Mouse (Mus musculus) lung, embryonic 15.5 days (tissue): ENCODE measurements around the gene Efcab2. TPM values are rescaled to one million over a fixed set of nuclear protein-coding genes. Genes with fewer than 3 reads are reported as not detected.

Experiments
- ATAC-seq: fragments of 200-750 bp; cut with Nextera tagmentation; 2 replicates; pipeline ENCODE4 v1.8.0; 2017; ENCODE audit warnings: moderate number of reproducible peaks, borderline replicate concordance; ENCODE audit not compliant: low FRiP score, low TSS enrichment; ENCODE audit errors: extremely low read depth
- H3K27ac ChIP-seq: fragments of 300-500 bp; sonication (generic); 2 replicates; pipeline ENCODE4 v1.5.1; 2015; ENCODE audit warnings: moderate library complexity, mild to moderate bottlenecking, inconsistent platforms
- H3K27me3 ChIP-seq: fragments of 300-500 bp; sonication (generic); 2 replicates; pipeline ENCODE4 v1.6.1; 2015; ENCODE audit warnings: inconsistent platforms
- H3K36me3 ChIP-seq: fragments of 300-500 bp; sonication (generic); 2 replicates; pipeline ENCODE4 v1.6.1; 2015; ENCODE audit warnings: inconsistent platforms
- H3K4me1 ChIP-seq: fragments of 300-500 bp; sonication (generic); 2 replicates; pipeline ENCODE4 v1.6.1; 2015; ENCODE audit warnings: inconsistent platforms
- H3K4me2 ChIP-seq: fragments of 300-500 bp; sonication (generic); 2 replicates; pipeline ENCODE4 v1.6.1; 2015; ENCODE audit warnings: inconsistent platforms, mild to moderate bottlenecking, moderate library complexity
- H3K4me3 ChIP-seq: fragments of 300-500 bp; sonication (generic); 2 replicates; pipeline ENCODE4 v1.5.1; 2015; ENCODE audit warnings: mild to moderate bottlenecking, inconsistent platforms
- H3K9ac ChIP-seq: fragments of 300-500 bp; sonication (generic); 2 replicates; pipeline ENCODE4 v1.6.1; 2015; ENCODE audit warnings: inconsistent platforms
- H3K9me3 ChIP-seq: fragments of 300-500 bp; sonication (generic); 2 replicates; pipeline ENCODE4 v1.6.1; 2016; ENCODE audit warnings: inconsistent platforms
- WGBS: fragments of 180-500 bp; shearing (Covaris S2); methylation state at CpG from one replicate; pipeline ENCODE4 v1.1.7; 2015; 5-methylcytosine and 5-hydroxymethylcytosine counted together
- polyA plus RNA-seq: library from polyadenylated mRNA; unstranded; fragments of >200 nt; fragmentation: Nextera tagmentation; extraction: Ambion mirVana; gene quantifications from 2 replicates; pipeline ENCODE4 v1.2.1, GENCODE M21; 2015

Efcab2 gene
- polyA plus RNA-seq, 1 experiment from 2014 or later = 6.1 TPM

DNA sequence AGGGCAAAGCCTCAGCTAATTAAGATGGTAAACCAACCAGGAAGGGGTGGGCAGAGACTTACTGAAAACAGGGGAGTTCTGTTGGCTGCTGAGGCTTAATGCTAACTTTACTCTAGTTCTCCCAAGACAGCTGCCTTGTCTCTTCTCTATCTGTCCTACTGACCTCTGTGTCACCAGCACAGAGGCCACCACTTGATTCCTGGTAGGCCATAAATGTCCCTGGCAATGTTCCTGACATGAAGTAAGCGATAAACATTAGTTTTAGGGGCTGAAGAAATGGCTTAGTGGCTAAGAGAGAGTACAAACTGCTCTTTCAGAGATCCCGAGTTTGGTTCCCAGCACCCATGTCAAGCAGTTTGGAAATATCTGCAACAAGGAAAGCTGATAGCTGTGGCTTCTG lies 29.0 kb upstream of the Efcab2 start:
- H3K9me3 ChIP-seq = no peaks in the 10 kb centered on the region
- no peak overlapping the region for H3K27ac ChIP-seq
- 56% methylated on average over 2 of the region's 2 CpGs for WGBS
- H3K4me2 ChIP-seq = no peak overlapping the region
- H3K4me3 ChIP-seq = no peak overlapping the region
- H3K36me3 ChIP-seq = no peaks in the 10 kb centered on the region
- no peak overlapping the region for H3K9ac ChIP-seq
- H3K27me3 ChIP-seq = no peaks in the 10 kb centered on the region
- no peak for ATAC-seq
- no peaks in the 10 kb centered on the region for H3K4me1 ChIP-seq

DNA sequence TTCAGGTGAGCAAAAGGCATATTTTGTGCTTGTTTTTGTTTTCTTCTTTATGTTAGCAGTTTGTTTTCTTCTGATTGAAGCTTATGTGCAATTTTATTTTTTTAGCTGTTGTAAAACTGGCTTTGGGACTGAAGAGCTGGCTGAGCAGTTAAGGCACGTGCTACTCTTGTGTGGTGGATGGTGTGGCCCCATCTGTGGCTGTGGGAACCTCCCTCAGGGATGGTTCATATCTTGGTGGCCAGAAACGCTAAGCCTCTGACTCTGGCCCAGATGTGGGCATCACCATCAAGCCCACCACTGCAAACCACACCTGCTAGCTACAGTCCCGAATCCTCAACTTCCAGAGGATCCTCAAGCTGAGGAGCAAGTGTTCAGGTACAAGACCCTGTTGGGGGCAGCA lies 27.8 kb upstream of the Efcab2 start:
- Histone ChIP-seq H3K9ac (no peak overlapping the region), H3K36me3 (no peaks in the 10 kb centered on the region), H3K4me3 (no peak overlapping the region), H3K4me1 (no peaks in the 10 kb centered on the region), H3K27me3 (no peaks in the 10 kb centered on the region), H3K27ac (no peak overlapping the region), H3K4me2 (no peak overlapping the region), H3K9me3 (no peaks in the 10 kb centered on the region)
- WGBS = 71% methylated on average over 3 of the region's 3 CpGs
- ATAC-seq = no peak

- H3K36me3 ChIP-seq = no peaks in the 10 kb centered on the region
- no peaks in the 10 kb centered on the region for H3K27me3 ChIP-seq
- H3K4me2 ChIP-seq = no peak overlapping the region
- no peak overlapping the region for H3K27ac ChIP-seq
- H3K9me3 ChIP-seq = no peaks in the 10 kb centered on the region
- no peaks in the 10 kb centered on the region for H3K4me1 ChIP-seq
- H3K4me3 ChIP-seq = no peak overlapping the region
- ATAC-seq = no peak
- no peak overlapping the region for H3K9ac ChIP-seq
- WGBS = 88% methylated on average over 1 of the region's 1 CpGs
These were observed 26.7 kb upstream of the Efcab2 start for GRCm38 (mm10) chr1:178379224-178379623.

DNA sequence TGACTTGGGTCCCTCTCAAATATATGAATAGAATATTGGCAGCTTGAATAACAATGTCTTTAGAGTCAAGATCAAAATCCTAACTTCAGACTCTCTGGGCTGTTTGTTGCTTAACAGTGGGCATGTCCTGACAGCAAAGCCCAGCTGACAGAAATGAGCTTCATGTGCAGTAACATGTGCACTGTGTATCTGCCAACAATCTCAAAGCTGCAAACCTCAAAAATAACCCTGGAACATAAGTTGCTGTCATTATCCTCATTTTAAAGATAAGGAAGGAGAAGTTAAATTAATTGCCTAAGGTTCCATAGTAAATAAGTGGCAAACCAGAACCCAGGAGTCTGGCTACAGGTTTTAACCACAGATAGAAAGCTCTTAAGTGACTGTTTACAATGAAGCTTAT lies 23.7 kb upstream of the Efcab2 start:
- Histone ChIP-seq H3K9me3 (no peaks in the 10 kb centered on the region), H3K4me2 (no peak overlapping the region), H3K27ac (no peak overlapping the region), H3K27me3 (no peaks in the 10 kb centered on the region), H3K9ac (no peak overlapping the region), H3K4me3 (no peak overlapping the region), H3K4me1 (no peaks in the 10 kb centered on the region), H3K36me3 (no peaks in the 10 kb centered on the region)
- no peak for ATAC-seq

DNA sequence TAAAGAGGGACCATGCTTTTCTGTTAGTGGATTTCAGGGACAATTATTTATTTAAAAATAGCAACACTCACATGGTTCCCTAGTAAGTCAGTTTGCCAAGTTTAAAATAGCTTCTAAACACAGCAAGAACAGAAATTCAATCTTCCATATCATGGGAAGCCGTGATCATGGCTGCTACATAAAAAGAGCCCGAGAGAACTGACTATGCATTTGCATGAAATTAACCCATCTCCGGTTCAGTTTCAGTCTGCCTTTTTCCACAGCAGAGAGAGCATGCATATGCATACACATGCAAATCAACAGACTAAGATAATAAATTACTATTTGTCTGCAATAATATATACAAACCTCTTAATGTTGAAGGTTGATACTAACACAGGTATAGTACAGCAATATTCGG lies 17.1 kb upstream of the Efcab2 start:
- Histone ChIP-seq H3K4me3 (no peak overlapping the region), H3K27me3 (no peaks in the 10 kb centered on the region), H3K9me3 (no peaks in the 10 kb centered on the region), H3K9ac (no peak overlapping the region), H3K27ac (no peak overlapping the region), H3K4me1 (no peaks in the 10 kb centered on the region), H3K36me3 (no peaks in the 10 kb centered on the region), H3K4me2 (no peak overlapping the region)
- ATAC-seq = no peak
- 66% methylated on average over 4 of the region's 4 CpGs for WGBS

- Histone ChIP-seq H3K27ac (no peak overlapping the region), H3K4me3 (no peak overlapping the region), H3K36me3 (no peaks in the 10 kb centered on the region), H3K9ac (no peak overlapping the region), H3K27me3 (no peaks in the 10 kb centered on the region), H3K4me1 (no peaks in the 10 kb centered on the region), H3K9me3 (no peaks in the 10 kb centered on the region), H3K4me2 (no peak overlapping the region)
- WGBS = 48% methylated on average over 2 of the region's 2 CpGs
- ATAC-seq = no peak
These were observed 16.5 kb upstream of the Efcab2 start for GRCm38 (mm10) chr1:178389401-178389800.

DNA sequence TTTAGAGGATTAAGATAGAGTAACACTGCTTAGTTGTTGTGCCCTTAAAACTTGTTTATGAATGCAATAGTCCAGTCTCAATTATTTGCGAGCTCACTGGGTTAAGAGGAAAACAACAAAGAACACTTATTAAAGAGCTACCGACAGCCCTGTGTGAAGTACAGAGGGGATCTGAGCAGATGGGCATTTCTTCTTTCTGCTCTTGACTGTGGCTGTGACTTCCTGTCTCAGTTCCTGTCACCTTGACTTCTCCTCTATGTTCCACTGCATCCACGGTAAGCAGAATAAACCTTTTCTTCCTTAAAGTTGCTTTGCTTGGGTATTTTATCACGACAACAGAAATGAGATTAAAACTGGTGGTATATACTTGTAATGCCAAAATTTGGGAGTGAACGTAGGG lies 12.9 kb upstream of the Efcab2 start:
- no peak overlapping the region for H3K4me2 ChIP-seq
- 68% methylated on average over 5 of the region's 5 CpGs for WGBS
- H3K27me3 ChIP-seq = no peaks in the 10 kb centered on the region
- H3K36me3 ChIP-seq = no peaks in the 10 kb centered on the region
- H3K27ac ChIP-seq = no peak overlapping the region
- H3K9ac ChIP-seq = no peak overlapping the region
- H3K4me3 ChIP-seq = no peak overlapping the region
- no peaks in the 10 kb centered on the region for H3K4me1 ChIP-seq
- H3K9me3 ChIP-seq = no peaks in the 10 kb centered on the region
- no peak for ATAC-seq

- ATAC-seq = no peak
- Histone ChIP-seq H3K36me3 (no peaks in the 10 kb centered on the region), H3K27me3 (no peaks in the 10 kb centered on the region), H3K9ac (no peak overlapping the region), H3K4me1 (no peaks in the 10 kb centered on the region), H3K4me3 (no peak overlapping the region), H3K4me2 (no peak overlapping the region), H3K27ac (no peak overlapping the region), H3K9me3 (no peaks in the 10 kb centered on the region)
- WGBS = 82% methylated on average over 6 of the region's 6 CpGs
These were observed 10.8 kb upstream of the Efcab2 start for GRCm38 (mm10) chr1:178395091-178395490.

DNA sequence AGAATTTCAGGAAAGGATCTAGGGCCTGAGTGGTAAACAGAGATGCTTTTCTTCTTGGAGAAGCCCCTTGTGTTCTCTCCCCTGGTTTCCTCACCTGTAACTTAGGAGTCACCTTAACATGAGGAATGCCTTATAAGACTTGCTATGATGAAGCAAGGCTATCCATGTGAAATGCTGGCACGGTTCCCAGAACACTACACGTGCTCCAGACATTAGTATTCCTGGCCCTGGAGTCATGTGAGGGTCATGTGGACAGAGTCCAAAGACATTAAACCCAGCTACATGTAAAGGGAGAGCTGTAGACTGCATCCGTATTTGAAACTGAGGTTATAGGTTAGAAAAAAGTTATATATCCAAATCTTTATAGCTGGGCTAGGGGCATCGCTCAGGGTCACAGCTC lies 9.5 kb upstream of the Efcab2 start:
- H3K4me2 ChIP-seq = no peak overlapping the region
- WGBS = 39% methylated on average over 4 of the region's 4 CpGs
- peak; percentile 35; the same call in 1 of the 2 replicates for ATAC-seq
- H3K9me3 ChIP-seq = no peaks in the 10 kb centered on the region
- no peaks in the 10 kb centered on the region for H3K4me1 ChIP-seq
- no peak overlapping the region for H3K27ac ChIP-seq
- no peak overlapping the region for H3K9ac ChIP-seq
- no peaks in the 10 kb centered on the region for H3K36me3 ChIP-seq
- H3K4me3 ChIP-seq = no peak overlapping the region
- H3K27me3 ChIP-seq = no peaks in the 10 kb centered on the region

DNA sequence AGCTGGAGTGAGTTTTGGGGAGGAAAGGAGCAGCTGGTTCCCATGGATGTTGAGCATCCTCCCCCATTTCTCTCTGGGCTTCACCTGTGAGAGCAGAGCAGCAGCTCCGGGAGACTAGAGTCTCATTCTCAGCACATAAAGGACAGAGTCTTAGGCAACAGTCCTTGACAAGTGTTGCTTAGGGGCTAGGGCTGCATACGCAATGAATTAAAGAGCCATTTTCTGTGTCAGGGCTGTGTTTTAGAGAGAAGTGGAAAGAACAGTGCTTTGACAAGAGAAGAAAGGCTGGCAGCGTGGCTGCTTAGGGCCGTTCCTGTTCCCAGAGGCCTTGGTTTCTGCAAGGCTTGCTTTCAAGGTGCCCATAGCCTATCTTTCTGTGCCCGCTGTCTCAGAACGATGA lies 6.0 kb upstream of the Efcab2 start:
- H3K9ac ChIP-seq = no peak overlapping the region
- no peaks in the 10 kb centered on the region for H3K27me3 ChIP-seq
- WGBS = 83% methylated on average over 6 of the region's 6 CpGs
- ATAC-seq = no peak
- no peak overlapping the region for H3K4me3 ChIP-seq
- no peak overlapping the region for H3K4me2 ChIP-seq
- no peaks in the 10 kb centered on the region for H3K4me1 ChIP-seq
- no peaks in the 10 kb centered on the region for H3K36me3 ChIP-seq
- no peak overlapping the region for H3K27ac ChIP-seq
- H3K9me3 ChIP-seq = no peaks in the 10 kb centered on the region

DNA sequence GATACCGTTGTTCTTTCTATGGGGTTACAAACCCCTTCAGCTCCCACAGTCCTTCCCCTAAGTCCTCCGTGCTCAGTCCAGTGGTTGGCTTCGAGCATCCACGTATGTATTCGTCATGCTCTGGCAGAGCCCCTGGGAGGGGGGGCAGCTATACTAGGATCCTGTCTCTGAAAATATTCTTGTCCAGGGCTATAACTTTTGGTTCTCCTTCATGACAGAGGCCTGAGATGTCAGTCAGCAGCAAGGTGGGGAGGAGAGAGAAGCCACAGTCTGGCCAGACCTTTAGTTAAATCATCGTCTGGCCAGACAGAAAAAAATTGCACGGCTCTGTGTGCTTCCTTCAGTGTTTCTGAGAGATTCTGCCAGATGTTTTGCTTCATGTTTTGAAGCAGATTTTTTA lies 5.2 kb upstream of the Efcab2 start:
- Histone ChIP-seq H3K27ac (no peak overlapping the region), H3K4me2 (no peak overlapping the region), H3K4me3 (no peak overlapping the region), H3K9me3 (no peaks in the 10 kb centered on the region), H3K4me1 (no peaks in the 10 kb centered on the region), H3K36me3 (no peaks in the 10 kb centered on the region), H3K9ac (no peak overlapping the region), H3K27me3 (no peaks in the 10 kb centered on the region)
- WGBS = 50% methylated on average over 7 of the region's 7 CpGs
- ATAC-seq = no peak

- Histone ChIP-seq H3K4me1 (no peaks in the 10 kb centered on the region), H3K9me3 (no peaks in the 10 kb centered on the region), H3K36me3 (no peaks in the 10 kb centered on the region), H3K4me3 (no peak overlapping the region), H3K9ac (no peak overlapping the region), H3K27me3 (no peaks in the 10 kb centered on the region), H3K27ac (no peak overlapping the region), H3K4me2 (no peak overlapping the region)
- WGBS = 86% methylated on average over 6 of the region's 6 CpGs
- ATAC-seq = no peak
These were observed 3.9 kb upstream of the Efcab2 start for GRCm38 (mm10) chr1:178401960-178402359.

GRCm38 (mm10) chr1:178405445-178405911 lies 407 bp upstream of the Efcab2 start:
- WGBS = under 1% methylated on average over 23 of the region's 23 CpGs
- peak overlapping the region; percentile 99 for H3K27ac ChIP-seq
- ATAC-seq = peak; percentile 85
- H3K4me3 ChIP-seq = peak overlapping the region; percentile 50
- no peaks in the 10 kb centered on the region for H3K27me3 ChIP-seq
- H3K4me1 ChIP-seq = no peaks in the 10 kb centered on the region
- no peaks in the 10 kb centered on the region for H3K36me3 ChIP-seq
- H3K4me2 ChIP-seq = peak overlapping the region; percentile 69
- H3K9ac ChIP-seq = peak overlapping the region; percentile 73
- H3K9me3 ChIP-seq = no peaks in the 10 kb centered on the region
